Mouse (Mus musculus) telencephalon, adult 2 months (tissue): Measurements from ENCODE around the gene Cyp2d12.
"Not testable (repeated sequence)": the region's sequence is repeated elsewhere in the genome, so short reads cannot be mapped to it uniquely, and the experiment has no call there.

Source experiments
- DNase-seq: peaks from one replicate; pipeline ENCODE4 v3.0.0-alpha.2; 2011; ENCODE audit warnings: low read depth, low spot score

The Cyp2d12 gene

GRCm38 (mm10) chr15:82554531-82555230, at the start of gene Cyp2d12:
Cyp2d12 (plus strand) TSS chr15:82555072.
- DNase-seq: no peak

- DNase-seq: no peak
Observed at GRCm38 (mm10) chr15:82506971-82507370, 47.9 kb upstream of the Cyp2d12 start.

GRCm38 (mm10) chr15:82507740-82508139, 47.1 kb upstream of the Cyp2d12 start:
- DNase-seq: not testable (repeated sequence)

GRCm38 (mm10) chr15:82509495-82509894, 45.4 kb upstream of the Cyp2d12 start:
- not testable (repeated sequence) for DNase-seq

GRCm38 (mm10) chr15:82510500-82510899, 44.4 kb upstream of the Cyp2d12 start:
- DNase-seq: not testable (repeated sequence)

GRCm38 (mm10) chr15:82512111-82512510, 42.8 kb upstream of the Cyp2d12 start:
- not testable (repeated sequence) for DNase-seq

GRCm38 (mm10) chr15:82516174-82516573, 38.7 kb upstream of the Cyp2d12 start:
- DNase-seq: not testable (repeated sequence)

- not testable (repeated sequence) for DNase-seq
Observed at GRCm38 (mm10) chr15:82527371-82527770, 27.5 kb upstream of the Cyp2d12 start.

GRCm38 (mm10) chr15:82532721-82533120, 22.2 kb upstream of the Cyp2d12 start:
- DNase-seq: not testable (repeated sequence)

- not testable (repeated sequence) for DNase-seq
Observed at GRCm38 (mm10) chr15:82542976-82543375, 11.9 kb upstream of the Cyp2d12 start.

GRCm38 (mm10) chr15:82544561-82544960, 10.3 kb upstream of the Cyp2d12 start:
- DNase-seq: not testable (repeated sequence)

GRCm38 (mm10) chr15:82547753-82548152, 7.1 kb upstream of the Cyp2d12 start:
- not testable (repeated sequence) for DNase-seq

GRCm38 (mm10) chr15:82553211-82553610, 1.7 kb upstream of the Cyp2d12 start:
- not testable (repeated sequence) for DNase-seq

- DNase-seq: no peak
Observed at GRCm38 (mm10) chr15:82572856-82573255, 18.0 kb downstream of the Cyp2d12 start.

GRCm38 (mm10) chr15:82579071-82579470, 24.2 kb downstream of the Cyp2d12 start:
- DNase-seq: no peak

- no peak for DNase-seq
Observed at GRCm38 (mm10) chr15:82582621-82583020, 27.7 kb downstream of the Cyp2d12 start.
